Mouse (Mus musculus): ENCODE results near the gene Mapk8ip3. TPM values are rescaled to one million over a fixed set of nuclear protein-coding genes. Genes with fewer than 3 reads are reported as not detected.
"Not testable (repeated sequence)": the region's sequence is repeated elsewhere in the genome, so short reads cannot be mapped to it uniquely, and the experiment has no call there.

Mapk8ip3 gene
- total RNA-seq (2021) = 10 to 100 TPM; 16.2 to 24.4 TPM
- long read RNA-seq, experiment 1, partial matches to known transcripts = 0 of 6 reads
- long read RNA-seq, experiment 1, other reads (novel, unspliced or antisense) = 5 of 6 reads
- long read RNA-seq, experiment 2, partial matches to known transcripts = 0 of 5 reads
- long read RNA-seq, experiment 2, other reads (novel, unspliced or antisense) = 4 of 5 reads

DNA sequence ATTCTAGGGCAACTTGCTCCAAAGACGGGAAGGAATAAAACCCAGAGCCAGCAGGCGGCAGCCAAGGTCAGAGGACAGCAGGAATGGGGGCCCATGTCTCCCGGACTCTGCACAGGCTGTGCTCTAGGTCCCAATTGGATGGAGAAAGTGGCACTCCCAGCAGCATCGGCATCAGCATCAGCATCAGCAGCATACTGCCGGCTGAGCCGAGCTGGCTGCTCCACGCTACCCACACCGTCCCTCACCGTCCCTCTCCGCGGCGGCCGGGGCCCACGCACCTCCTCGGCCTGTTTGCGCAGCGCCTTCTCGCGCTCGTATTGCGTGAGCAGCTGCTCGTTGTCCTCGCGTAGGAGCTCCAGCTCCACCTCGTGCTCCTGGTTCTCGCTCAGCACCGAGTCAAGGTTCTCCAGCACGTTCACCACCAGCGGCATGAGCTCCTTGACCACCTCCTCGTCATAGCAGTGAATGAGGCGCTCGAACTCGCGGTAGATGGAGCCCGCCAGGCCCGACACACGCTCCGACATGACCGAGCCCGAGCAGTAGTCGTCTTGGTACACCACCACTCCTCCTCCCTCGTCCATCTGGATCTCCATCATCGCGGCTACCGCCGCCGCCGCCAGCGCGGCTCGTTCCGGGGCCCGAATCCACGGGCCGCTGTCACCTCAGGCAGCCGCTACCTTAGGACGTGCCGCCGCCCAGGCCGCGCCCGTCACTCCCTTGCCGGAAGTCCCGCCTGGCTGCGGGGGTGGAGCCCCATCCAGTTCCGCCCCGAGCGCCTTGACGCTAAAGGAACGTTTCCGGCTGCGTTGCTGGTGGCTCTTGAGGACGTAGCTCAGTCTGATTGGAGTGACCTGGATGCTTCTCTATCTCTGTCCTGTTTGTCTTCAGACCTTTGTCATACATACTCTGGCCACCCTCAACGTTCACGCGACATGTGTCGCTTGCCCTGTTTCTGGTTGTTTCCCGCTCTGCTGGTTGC lies at the start of gene Mapk8ip3:
Mapk8ip3 (minus strand) TSS at position 719 of the 979 bp plus-strand sequence.
- intact Hi-C loops (cut with DNase I) = loop anchor here (5.0 kb wide), 1 partner anchor 76 kb away; no protein-coding TSS in a partner anchor
- peak; percentile 94 to 96 for DNase-seq

DNA sequence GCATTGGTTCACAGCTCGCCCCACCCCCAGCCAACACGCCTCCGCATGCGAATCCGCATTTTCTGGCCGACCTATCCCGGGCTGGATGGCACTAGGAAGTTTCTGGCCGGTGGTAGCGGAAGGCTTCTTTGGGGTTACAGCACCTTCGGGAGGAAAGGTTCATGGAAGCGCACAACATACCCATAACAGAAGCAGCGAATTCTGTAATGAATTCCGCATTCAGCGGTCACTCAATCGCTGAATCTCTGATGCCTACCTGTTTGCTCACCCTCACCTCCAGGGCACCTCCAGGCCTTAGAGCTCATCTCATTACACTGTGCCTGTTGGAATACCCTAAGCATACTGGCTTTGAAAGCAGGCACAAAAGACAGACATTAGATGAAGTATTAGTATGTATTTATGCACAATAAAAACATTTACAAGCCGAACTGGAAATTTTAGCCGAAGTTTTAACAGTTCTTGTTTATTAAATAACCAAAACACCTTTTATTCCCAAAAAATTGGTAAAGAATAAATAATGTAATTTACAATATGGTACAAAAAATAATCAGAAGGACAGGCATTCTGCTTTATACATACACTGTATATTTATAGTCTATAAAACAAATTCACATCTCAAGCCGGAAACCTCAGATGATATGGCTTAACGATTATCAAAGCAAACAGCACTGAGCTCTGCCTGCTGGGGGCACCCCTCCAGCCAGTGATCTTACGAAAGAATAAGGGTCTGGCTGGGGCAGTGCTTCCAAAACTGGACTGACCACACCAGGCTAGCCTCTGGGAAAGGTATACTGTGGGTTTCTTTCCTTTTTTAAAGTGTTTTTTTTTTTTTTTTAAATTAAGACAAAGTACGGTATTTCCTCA lies 24.3 kb upstream of the Mapk8ip3 start:
- intact Hi-C loops (cut with DNase I) = no loop called here
- no peak for DNase-seq

- intact Hi-C loops (cut with DNase I) = no loop called here
- DNase-seq = peak; percentile 92 to 98
Observed at GRCm38 (mm10) chr17:24960135-24960851, 23.5 kb upstream of the Mapk8ip3 start, which contains the start of gene Jpt2. Gene Jpt2, minus strand, starts transcription at chr17:24960689.

DNA sequence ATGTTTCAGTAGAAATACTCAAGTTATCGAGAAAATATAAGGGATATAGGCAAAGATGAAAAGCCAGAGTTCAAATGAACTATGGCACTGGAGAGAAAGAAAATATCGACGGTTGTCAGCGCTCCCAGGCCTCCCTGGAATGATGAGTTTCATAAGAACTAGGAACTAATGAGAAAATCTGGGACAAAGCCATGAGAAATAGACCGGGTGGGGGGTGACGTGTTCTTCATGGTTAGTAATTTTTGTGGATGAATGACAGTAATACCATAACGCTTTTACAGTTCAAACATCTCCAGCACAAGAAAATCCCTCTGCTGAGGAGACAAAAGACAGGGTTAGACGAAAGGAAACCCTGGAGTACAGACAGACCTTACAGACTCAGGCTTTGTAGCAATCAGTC lies 22.6 kb upstream of the Mapk8ip3 start:
- intact Hi-C loops (cut with DNase I) = no loop called here
- DNase-seq = no peak

GRCm38 (mm10) chr17:24953291-24953690 lies 16.5 kb upstream of the Mapk8ip3 start:
- intact Hi-C loops (cut with DNase I) = no loop called here
- DNase-seq = no peak

DNA sequence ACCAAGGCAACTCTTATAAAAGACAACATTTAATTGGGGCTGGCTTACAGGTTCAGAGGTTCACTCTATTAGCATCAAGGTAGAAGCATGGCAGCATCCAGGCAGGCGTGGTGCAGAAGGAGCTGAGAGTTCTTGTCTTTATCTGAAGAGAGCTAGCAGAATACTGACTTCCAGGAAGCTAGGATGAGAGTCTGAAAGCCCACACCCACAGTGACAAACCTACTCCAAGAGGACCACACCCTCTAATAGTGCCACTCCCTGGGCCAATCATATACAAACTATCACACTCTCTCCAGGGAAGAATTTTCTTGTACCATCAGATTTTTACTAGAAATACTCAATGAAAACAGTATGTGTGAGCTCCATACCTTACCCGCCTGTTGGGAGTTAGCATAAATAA lies 13.9 kb upstream of the Mapk8ip3 start:
- DNase-seq = no peak
- intact Hi-C loops (cut with DNase I) = no loop called here

- intact Hi-C loops (cut with DNase I) = no loop called here
- DNase-seq = no peak
Observed at GRCm38 (mm10) chr17:24948204-24948603, 11.4 kb upstream of the Mapk8ip3 start.

DNA sequence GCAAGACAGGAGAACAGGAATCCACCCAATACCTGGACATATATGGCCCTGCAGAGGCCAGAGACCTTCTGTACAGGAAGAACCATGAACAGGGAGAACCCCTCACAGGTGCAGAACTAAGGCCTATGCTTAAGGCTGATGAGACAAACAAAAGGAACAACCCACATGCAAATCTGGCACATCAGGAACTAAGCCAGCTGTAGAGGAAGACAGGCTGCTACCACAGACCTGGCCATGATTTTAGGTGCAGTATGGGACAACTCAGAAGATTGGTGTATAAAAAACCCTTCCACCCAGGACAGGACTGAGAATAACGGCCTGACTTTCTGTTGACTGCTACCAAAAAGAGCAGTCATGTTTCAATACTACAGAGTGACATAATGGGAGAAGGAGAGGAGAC lies 6.8 kb upstream of the Mapk8ip3 start:
- intact Hi-C loops (cut with DNase I); DNase-seq: not testable (repeated sequence)

DNA sequence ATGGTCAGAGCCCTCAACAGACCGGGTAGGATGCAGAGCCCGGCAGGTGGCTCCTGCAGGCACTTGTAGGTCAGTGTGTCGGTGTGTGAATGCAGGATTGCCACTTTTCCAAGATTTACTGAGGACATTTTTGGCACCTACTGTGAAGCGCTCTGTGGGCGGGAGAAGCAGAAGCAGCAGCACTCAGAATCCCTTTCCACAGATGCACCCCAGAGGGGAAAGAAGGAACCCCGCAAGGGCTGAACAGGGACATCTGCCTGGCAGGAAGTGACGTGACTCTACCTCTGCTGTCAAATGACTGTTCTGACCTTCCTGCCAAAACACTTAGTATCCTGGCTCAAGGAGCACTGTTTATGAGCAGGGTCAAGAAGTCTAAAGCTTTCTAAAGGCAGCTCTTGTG lies 6.3 kb upstream of the Mapk8ip3 start:
- intact Hi-C loops (cut with DNase I) = no loop called here
- no peak for DNase-seq

GRCm38 (mm10) chr17:24942453-24942852 lies 5.7 kb upstream of the Mapk8ip3 start:
- intact Hi-C loops (cut with DNase I) = not testable (repeated sequence)
- peak; percentile 20 to 30 for DNase-seq

GRCm38 (mm10) chr17:24937266-24937665 lies 489 bp upstream of the Mapk8ip3 start:
- intact Hi-C loops (cut with DNase I) = loop anchor here (5.0 kb wide), 1 partner anchor 75 kb away; no protein-coding TSS in a partner anchor
- DNase-seq = no peak

GRCm38 (mm10) chr17:24935666-24936065 lies 1.1 kb downstream of the Mapk8ip3 start:
- DNase-seq = no peak
- intact Hi-C loops (cut with DNase I) = loop anchor here (5.0 kb wide), 1 partner anchor 77 kb away; no protein-coding TSS in a partner anchor

DNA sequence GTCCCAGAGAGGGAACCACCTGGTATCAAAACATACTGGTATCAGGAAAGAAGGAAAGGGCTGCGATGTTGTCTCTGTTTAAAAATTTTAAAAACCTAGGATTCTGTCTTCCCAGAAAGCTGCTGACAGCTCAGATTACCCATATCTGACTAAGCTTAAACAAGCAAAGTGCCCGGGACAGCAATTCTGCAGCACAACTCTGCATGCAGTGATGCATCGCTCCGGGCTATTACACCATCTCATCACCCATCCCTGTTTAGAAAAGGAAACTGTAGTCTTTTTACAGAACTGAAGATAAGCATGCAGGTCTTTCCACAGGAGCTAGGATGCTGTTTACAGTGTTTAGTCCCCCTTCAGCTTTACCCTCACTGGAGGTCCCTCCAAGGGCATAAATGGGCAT lies 1.9 kb downstream of the Mapk8ip3 start:
- intact Hi-C loops (cut with DNase I) = loop anchor here (5.0 kb wide), 1 partner anchor 77 kb away; no protein-coding TSS in a partner anchor

GRCm38 (mm10) chr17:24933163-24933562 lies 3.6 kb downstream of the Mapk8ip3 start:
- DNase-seq = no peak
- intact Hi-C loops (cut with DNase I) = no loop called here

More for the DNA sequence above, 1.9 kb downstream of the Mapk8ip3 start:
- no peak for DNase-seq

- intact Hi-C loops (cut with DNase I) = no loop called here
- DNase-seq = no peak
Observed at GRCm38 (mm10) chr17:24932431-24932830, 4.3 kb downstream of the Mapk8ip3 start.

- DNase-seq = no peak
- intact Hi-C loops (cut with DNase I) = no loop called here
Observed at GRCm38 (mm10) chr17:24929506-24929905, 7.3 kb downstream of the Mapk8ip3 start.

GRCm38 (mm10) chr17:24923246-24923645 lies 13.5 kb downstream of the Mapk8ip3 start:
- intact Hi-C loops (cut with DNase I) = no loop called here
- no peak for DNase-seq

DNA sequence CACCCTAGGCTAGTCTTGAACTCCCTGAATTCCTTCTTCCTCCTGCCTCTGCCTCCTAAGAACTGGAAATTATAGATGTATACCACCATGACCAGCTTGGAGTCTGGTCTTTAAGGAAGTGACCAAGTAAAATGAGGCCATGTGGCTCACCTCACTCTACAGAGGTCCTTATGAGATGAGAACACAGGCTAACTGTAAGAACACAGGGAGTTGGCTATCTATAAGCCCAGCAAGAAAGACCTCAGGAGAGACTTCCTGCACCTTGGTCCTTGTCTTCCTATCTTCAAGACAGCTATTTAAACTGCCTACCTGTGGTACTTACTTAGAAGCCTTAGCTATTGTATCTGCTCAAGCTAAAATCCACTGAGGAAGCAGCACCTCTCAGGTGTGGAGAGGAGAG lies 22.8 kb downstream of the Mapk8ip3 start:
- intact Hi-C loops (cut with DNase I) = no loop called here
- no peak for DNase-seq

- intact Hi-C loops (cut with DNase I) = no loop called here
- DNase-seq = no peak
Observed at GRCm38 (mm10) chr17:24907591-24907990, 29.2 kb downstream of the Mapk8ip3 start.

- DNase-seq = no peak
- intact Hi-C loops (cut with DNase I) = loop anchor here (5.0 kb wide), 1 partner anchor 161 kb away; no protein-coding TSS in a partner anchor
Observed at GRCm38 (mm10) chr17:24903767-24904166, 33.0 kb downstream of the Mapk8ip3 start.
